Mouse (Mus musculus): ENCODE data around the gene Zfp174.

GRCm38 (mm10) chr16:3829727-3830126, 17.3 kb upstream of the Zfp174 start:
- TF ChIP-seq CTCF (IDR thresholded peaks at IDR 0.05; ENCODE audit: borderline replicate concordance, insufficient read depth, low read length) (no peak), POLR2A (IDR thresholded peaks at IDR 0.05; ENCODE audit: low read depth, low read length) (no peak)
